Mouse (Mus musculus): ENCODE data around the gene Acsl3. TPM values are rescaled to one million over a fixed set of nuclear protein-coding genes. Genes with fewer than 3 reads are reported as not detected.

The Acsl3 gene
- total RNA-seq, 2 experiments from 2014 or later: 159 to 167 TPM

GRCm38 (mm10) chr1:78666585-78666984, 9.0 kb downstream of the Acsl3 start:
- intact Hi-C loops (cut with DNase I): no loop called here
- no peak for DNase-seq (ENCODE audit: low spot score in 2 of 2)

GRCm38 (mm10) chr1:78682291-78682690, 24.7 kb downstream of the Acsl3 start:
- DNase-seq (ENCODE audit: low spot score in 2 of 2): no peak
- intact Hi-C loops (cut with DNase I): no loop called here

- DNase-seq (ENCODE audit: low spot score in 2 of 2): no peak
- intact Hi-C loops (cut with DNase I): no loop called here
These were observed 26.5 kb downstream of the Acsl3 start for GRCm38 (mm10) chr1:78684128-78684527.

DNA sequence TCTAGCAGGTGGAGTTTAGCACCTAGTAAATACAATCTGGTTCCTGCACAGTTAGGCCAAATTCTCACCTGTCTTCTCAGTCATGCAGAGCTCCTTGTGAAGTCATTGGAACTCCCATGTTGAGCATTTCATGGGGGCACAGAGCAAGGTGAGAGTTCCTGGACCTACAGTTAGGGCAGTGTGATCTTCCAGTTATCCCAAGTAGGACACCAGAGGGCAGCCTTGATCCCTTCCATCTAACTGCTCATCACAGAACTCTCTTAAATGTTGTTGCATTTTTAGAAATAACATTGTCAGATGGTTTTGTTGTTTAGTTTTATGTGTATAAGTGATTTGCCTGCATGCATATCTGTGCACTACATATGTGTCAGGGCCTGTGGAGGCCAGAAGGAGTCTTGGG, 29.2 kb downstream of the Acsl3 start:
- intact Hi-C loops (cut with DNase I): no loop called here

GRCm38 (mm10) chr1:78688149-78688548, 30.5 kb downstream of the Acsl3 start:
- no peak for DNase-seq (ENCODE audit: low spot score in 2 of 2)
- intact Hi-C loops (cut with DNase I): no loop called here

More for the DNA sequence above, 29.2 kb downstream of the Acsl3 start:
- DNase-seq (ENCODE audit: low spot score in 2 of 2): no peak

- DNase-seq (ENCODE audit: low spot score in 2 of 2): no peak
- intact Hi-C loops (cut with DNase I): no loop called here
These were observed 37.1 kb downstream of the Acsl3 start for GRCm38 (mm10) chr1:78694503-78695258.

GRCm38 (mm10) chr1:78696305-78696704, 38.7 kb downstream of the Acsl3 start:
- intact Hi-C loops (cut with DNase I): no loop called here
- DNase-seq (ENCODE audit: low spot score in 2 of 2): no peak

DNA sequence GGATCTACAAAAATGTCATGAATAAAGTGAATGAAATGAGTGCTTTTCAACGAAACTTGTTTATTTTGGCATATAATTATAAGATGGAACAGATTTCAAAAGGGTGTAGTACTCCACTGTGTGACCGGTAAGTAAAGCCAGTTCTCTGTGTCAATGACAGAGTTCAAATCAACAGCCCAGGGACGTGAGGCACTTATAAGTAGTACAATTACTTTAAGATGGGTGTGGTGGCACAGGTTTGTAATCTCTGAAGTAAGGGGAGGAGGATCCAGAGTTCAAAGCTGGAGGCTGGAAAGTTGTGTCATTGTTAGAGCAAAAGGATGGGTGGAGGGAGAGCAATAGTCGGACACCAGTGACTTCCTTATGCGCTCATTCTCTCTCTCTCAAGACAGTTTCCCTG, 39.3 kb downstream of the Acsl3 start:
- intact Hi-C loops (cut with DNase I): no loop called here

GRCm38 (mm10) chr1:78698138-78698537, 40.5 kb downstream of the Acsl3 start:
- no peak for DNase-seq (ENCODE audit: low spot score in 2 of 2)

More for the DNA sequence above, 39.3 kb downstream of the Acsl3 start:
- no peak for DNase-seq (ENCODE audit: low spot score in 2 of 2)

GRCm38 (mm10) chr1:78701740-78702139, 44.1 kb downstream of the Acsl3 start:
- DNase-seq (ENCODE audit: low spot score in 2 of 2): no peak
- intact Hi-C loops (cut with DNase I): no loop called here

More at GRCm38 (mm10) chr1:78698138-78698537, 40.5 kb downstream of the Acsl3 start:
- intact Hi-C loops (cut with DNase I): no loop called here

GRCm38 (mm10) chr1:78702282-78702963, 44.8 kb downstream of the Acsl3 start:
- intact Hi-C loops (cut with DNase I): no loop called here
- no peak for DNase-seq (ENCODE audit: low spot score in 2 of 2)

GRCm38 (mm10) chr1:78702964-78703285, 45.3 kb downstream of the Acsl3 start:
- no peak for DNase-seq (ENCODE audit: low spot score in 2 of 2)

DNA sequence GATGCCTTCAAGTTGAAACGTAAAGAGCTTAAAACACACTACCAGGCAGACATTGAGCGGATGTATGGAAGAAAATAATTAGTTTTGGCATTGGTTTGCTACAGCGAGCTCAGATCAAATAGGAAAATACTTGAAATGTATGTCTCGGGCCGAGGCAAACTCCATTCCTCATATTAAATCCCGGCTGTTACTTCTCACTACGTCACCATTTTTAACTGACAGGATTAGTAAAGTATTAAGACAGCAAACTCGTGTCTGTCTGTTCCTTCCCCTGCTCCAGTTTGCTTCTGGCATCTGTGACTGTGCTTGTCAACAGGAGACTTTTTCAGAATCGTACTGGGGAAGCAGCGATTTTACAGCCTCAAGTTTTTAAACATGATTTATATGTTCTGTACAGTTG, 48.7 kb downstream of the Acsl3 start:
- intact Hi-C loops (cut with DNase I): no loop called here
- no peak for DNase-seq (ENCODE audit: low spot score in 2 of 2)

More at GRCm38 (mm10) chr1:78702964-78703285, 45.3 kb downstream of the Acsl3 start:
- intact Hi-C loops (cut with DNase I): no loop called here

- intact Hi-C loops (cut with DNase I): no loop called here
- DNase-seq (ENCODE audit: low spot score in 2 of 2): no peak
These were observed 49.7 kb downstream of the Acsl3 start for GRCm38 (mm10) chr1:78707280-78707679.

- intact Hi-C loops (cut with DNase I): no loop called here
- DNase-seq (ENCODE audit: low spot score in 2 of 2): no peak
These were observed 52.4 kb downstream of the Acsl3 start for GRCm38 (mm10) chr1:78710026-78710425.

DNA sequence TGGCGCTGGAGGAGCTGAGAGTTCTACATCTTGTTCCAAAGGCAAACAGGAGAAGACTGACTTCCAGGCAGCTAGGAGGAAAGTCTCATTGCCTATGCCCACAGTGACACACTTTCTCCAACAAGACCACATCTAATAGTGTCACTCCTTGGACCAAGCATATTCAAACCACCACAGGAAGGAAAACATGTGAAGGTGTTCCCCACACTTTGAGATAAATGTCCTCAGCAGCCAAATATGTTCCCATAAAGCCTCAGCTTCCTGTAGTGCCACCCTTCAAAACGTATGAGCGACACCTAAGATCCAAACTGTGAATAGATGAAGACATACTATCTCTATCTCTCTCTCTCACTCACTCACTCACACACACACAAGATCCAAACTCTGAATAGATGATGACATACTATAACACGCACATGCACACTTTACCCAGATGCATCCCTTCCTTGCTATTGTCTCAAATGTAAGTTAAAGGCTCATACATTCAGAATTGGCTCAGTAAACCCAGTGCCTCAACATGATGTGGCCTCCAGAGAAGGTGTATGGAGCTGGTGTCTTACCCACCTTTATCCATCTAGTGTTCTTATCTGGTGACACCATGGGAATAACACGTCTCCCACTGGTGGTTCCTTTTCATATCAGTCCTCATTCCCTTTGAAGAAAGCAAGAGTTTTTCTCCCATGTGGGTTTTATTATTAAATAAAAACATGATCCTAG, 53.1 kb downstream of the Acsl3 start:
- no peak for DNase-seq (ENCODE audit: low spot score in 2 of 2)
- intact Hi-C loops (cut with DNase I): no loop called here

DNA sequence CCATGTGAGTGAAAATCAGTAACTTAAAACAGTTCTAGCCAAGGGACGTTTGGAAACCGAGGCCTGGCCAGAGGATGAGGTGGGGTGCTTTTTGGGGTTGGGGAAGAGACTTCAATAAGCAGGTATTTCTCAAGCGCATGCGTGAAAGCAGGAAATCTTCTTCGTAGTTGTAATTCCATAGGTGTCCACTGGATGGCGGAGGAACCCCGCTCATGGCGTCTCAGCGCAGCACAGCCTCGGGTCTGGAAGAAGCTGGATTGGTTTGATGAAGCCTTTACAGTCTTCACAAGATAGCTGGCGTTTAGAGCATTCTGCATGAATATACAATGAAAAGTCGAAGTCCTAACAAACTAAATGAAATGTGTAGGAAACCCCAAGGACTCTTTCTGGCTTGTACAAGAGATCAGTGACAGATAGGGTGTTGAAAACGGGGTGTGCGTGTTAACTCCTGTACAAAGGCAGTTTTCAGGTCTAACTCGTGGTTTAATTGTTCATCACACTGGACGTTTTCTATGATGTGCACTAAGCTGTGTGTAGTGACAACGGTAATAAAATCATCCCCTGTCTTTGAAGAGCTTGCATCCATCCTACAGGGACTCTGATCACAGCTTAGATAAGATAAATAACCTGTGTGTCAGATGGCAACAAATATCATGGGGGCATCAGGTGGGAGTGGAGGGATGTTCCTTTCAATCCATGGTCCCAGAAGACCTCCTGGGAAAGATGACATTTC, 67.0 kb downstream of the Acsl3 start:
- intact Hi-C loops (cut with DNase I): loop anchor here (1.0 to 5.0 kb wide), 4 partner anchors 123 to 958 kb away; no protein-coding TSS in a partner anchor
- DNase-seq (ENCODE audit: low spot score in 2 of 2): peak; percentile 85 to 86

GRCm38 (mm10) chr1:78725191-78725490, 67.5 kb downstream of the Acsl3 start:
- DNase-seq (ENCODE audit: low spot score in 2 of 2): no peak
- intact Hi-C loops (cut with DNase I): loop anchor here (2.0 to 5.0 kb wide), 3 partner anchors 122 to 958 kb away; no protein-coding TSS in a partner anchor

- DNase-seq (ENCODE audit: low spot score in 2 of 2): no peak
- intact Hi-C loops (cut with DNase I): loop anchor here (2.0 to 5.0 kb wide), 3 partner anchors 122 to 957 kb away; no protein-coding TSS in a partner anchor
These were observed 68.1 kb downstream of the Acsl3 start for GRCm38 (mm10) chr1:78725617-78726223.
